ENCODE assay signal across 8 mouse cellular contexts in the genomic region with DNA sequence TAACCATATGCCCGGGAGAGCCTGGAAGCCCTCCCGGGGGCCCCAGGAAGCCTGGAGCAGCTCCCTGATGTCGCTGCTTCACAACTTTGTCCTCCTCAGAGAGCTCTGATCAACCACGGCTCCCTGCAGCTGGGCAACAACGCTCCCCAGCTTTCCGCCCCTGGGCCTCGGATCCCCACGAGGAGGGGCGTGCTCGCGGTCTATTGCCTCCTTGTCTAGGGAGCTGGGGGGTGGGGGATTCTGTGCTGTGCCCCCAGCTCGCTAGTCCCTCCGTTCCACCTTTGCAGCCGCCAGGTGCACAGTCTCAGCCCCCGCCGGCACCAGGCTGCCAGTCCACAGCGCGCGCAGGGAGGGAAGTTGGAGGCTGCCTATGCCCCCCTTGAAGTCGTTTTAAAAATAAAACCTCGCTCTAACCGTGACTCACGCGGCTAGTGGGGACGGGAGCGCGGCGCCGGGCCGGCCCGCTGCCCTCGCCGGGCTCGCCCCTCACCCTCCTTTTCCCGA. TPM values are rescaled to one million over a fixed set of nuclear protein-coding genes. Genes with fewer than 3 reads are reported as not detected.
A peak's percentile ranks its signal among the peaks of the same experiment; 100 is the strongest.
DNase-seq lines count a peak whose midpoint lies in the region; ATAC-seq and TF ChIP-seq lines count a peak whose summit lies in the region.

No protein-coding gene starts in this region.

- peak overlapping the region; percentile 57 for H3K4me3 ChIP-seq in liver, adult 2 months (ENCODE audit: insufficient read depth, low read depth, low read length)
- H3K4me3 ChIP-seq in hindbrain, embryonic 11.5 days (ENCODE audit: low read depth, low read length), result peak overlapping the region; percentile 65
- H3K4me3 ChIP-seq in midbrain, embryonic 11.5 days (ENCODE audit: low read depth, low read length), result peak overlapping the region; percentile 73

- 0 out of 2 replicates have a peak, but pooled peaks cover 4% of the 10 kb centered on the region for H3K79me2 ChIP-seq in liver, adult 2 months (ENCODE audit: control insufficient read depth, insufficient read depth, low read length)

- H3K4me1 ChIP-seq in liver, adult 2 months (ENCODE audit: control insufficient read depth, insufficient read depth, low read length), result peaks cover 1% of the 10 kb centered on the region
- peaks cover 14% of the 10 kb centered on the region for H3K4me1 ChIP-seq in hindbrain, embryonic 11.5 days (replicated peaks; ENCODE audit: control insufficient read depth, insufficient read depth, low read length)
- peaks cover 30% of the 10 kb centered on the region for H3K4me1 ChIP-seq in midbrain, embryonic 11.5 days (ENCODE audit: control insufficient read depth, insufficient read depth, low read length)

- TF ChIP-seq CTCF in liver, adult 2 months (IDR thresholded peaks at IDR 0.05; ENCODE audit: low read depth, low read length), result no peak

- H3K9me3 ChIP-seq in hindbrain, embryonic 11.5 days (ENCODE audit: control insufficient read depth, low read length), result no peaks in the 10 kb centered on the region
- no peaks in the 10 kb centered on the region for H3K9me3 ChIP-seq in midbrain, embryonic 11.5 days (ENCODE audit: control insufficient read depth, low read length)

- TF ChIP-seq POLR2A in liver, adult 2 months (IDR thresholded peaks at IDR 0.05; ENCODE audit: extremely low read depth, insufficient read depth, low read length), result no peak

- H3K36me3 ChIP-seq in liver, adult 2 months (ENCODE audit: control insufficient read depth, insufficient read depth, low read length), result no peaks in the 10 kb centered on the region
- H3K36me3 ChIP-seq in hindbrain, embryonic 11.5 days (ENCODE audit: control insufficient read depth, insufficient read depth, low read length), result no peaks in the 10 kb centered on the region
- H3K36me3 ChIP-seq in midbrain, embryonic 11.5 days (ENCODE audit: control insufficient read depth, insufficient read depth, low read length), result no peaks in the 10 kb centered on the region

- peak; percentile 8 for DNase-seq in CD4-positive, CD25-positive, alpha-beta regulatory T cell, adult 2 months (ENCODE audit: low read depth, low spot score)
- DNase-seq in liver, adult 2 months (ENCODE audit: extremely low read depth, low read depth, low spot score), result no peak
- DNase-seq in liver, result no peak
- DNase-seq in hindbrain, embryonic 11.5 days (ENCODE audit: low spot score), result no peak
- DNase-seq in midbrain, embryonic 11.5 days (ENCODE audit: low spot score, missing footprints), result peak; percentile 94
- DNase-seq in thymus, postnatal 10 days (ENCODE audit: low spot score in 2 of 2), result peak; percentile 59 to 64
- no peak for DNase-seq in gastrocnemius, postnatal 25 days

- WGBS in liver, adult 2 months, result 14% methylated on average over 31 of the region's 35 CpGs
- WGBS in hindbrain, embryonic 11.5 days, result under 1% methylated on average over 34 of the region's 35 CpGs
- WGBS in midbrain, embryonic 11.5 days, result under 1% methylated on average over 35 of the region's 35 CpGs

- H3K27me3 ChIP-seq in liver, adult 2 months (ENCODE audit: control insufficient read depth, insufficient read depth, low read length), result 0 out of 2 replicates have a peak, but pooled peaks cover 4% of the 10 kb centered on the region
- peaks cover 51% of the 10 kb centered on the region for H3K27me3 ChIP-seq in hindbrain, embryonic 11.5 days (ENCODE audit: control insufficient read depth, insufficient read depth, low read length)
- H3K27me3 ChIP-seq in midbrain, embryonic 11.5 days (ENCODE audit: control insufficient read depth, insufficient read depth, low read length), result peaks cover 32% of the 10 kb centered on the region

- no peak overlapping the region for H3K27ac ChIP-seq in liver, adult 2 months (replicated peaks; ENCODE audit: insufficient read depth, low read depth, low read length)
- no peak overlapping the region for H3K27ac ChIP-seq in hindbrain, embryonic 11.5 days (ENCODE audit: low read depth, low read length)
- no peak overlapping the region for H3K27ac ChIP-seq in midbrain, embryonic 11.5 days (ENCODE audit: low read depth, low read length)

- H3K4me2 ChIP-seq in hindbrain, embryonic 11.5 days (replicated peaks; ENCODE audit: low read depth, low read length), result peak overlapping the region; percentile 92
- peak overlapping the region; percentile 99 for H3K4me2 ChIP-seq in midbrain, embryonic 11.5 days

- no peak for ATAC-seq in CD4-positive, CD25-positive, alpha-beta regulatory T cell, adult 4 months
- ATAC-seq in hindbrain, embryonic 11.5 days (ENCODE audit: low FRiP score), result no peak
- no peak for ATAC-seq in midbrain, embryonic 11.5 days (ENCODE audit: low FRiP score)

- peak overlapping the region; percentile 58 for H3K9ac ChIP-seq in liver, adult 2 months (ENCODE audit: low read depth, low read length)
- peak overlapping the region; percentile 59 for H3K9ac ChIP-seq in hindbrain, embryonic 11.5 days (ENCODE audit: low read depth, low read length)
- peak overlapping the region; percentile 83 for H3K9ac ChIP-seq in midbrain, embryonic 11.5 days (ENCODE audit: low read length)

RNA-seq across cellular contexts. Expression of a gene that starts 41.2 kb away (rescaled TPM):
- 100 to 1,000 TPM; 157 to 198 TPM for polyA plus RNA-seq in CD4-positive, CD25-positive, alpha-beta regulatory T cell, adult 4 months (2017; shearing (Covaris generic))
- 39.5 and 43.3 TPM in 2 replicates for total RNA-seq in liver, adult 2 months (2014; rRNA removed)
- 55.9 and 61.2 TPM in 2 replicates for polyA plus RNA-seq in liver, adult 2 months (2012; rRNA removed)
- 246 and 250 TPM in 2 replicates for polyA plus RNA-seq in hindbrain, embryonic 11.5 days (2014; fragmentation: Nextera tagmentation; extraction: Ambion mirVana)
- polyA plus RNA-seq in midbrain, embryonic 11.5 days (2014; fragmentation: Nextera tagmentation; extraction: Ambion mirVana), result 241 and 252 TPM in 2 replicates
- 10 to 100 TPM; 48.4 to 48.5 TPM for total RNA-seq in gastrocnemius, postnatal 25 days (2021)

RNA-seq across cellular contexts. Expression of a gene that starts 52.5 kb away (rescaled TPM):
- polyA plus RNA-seq in CD4-positive, CD25-positive, alpha-beta regulatory T cell, adult 4 months (2017; shearing (Covaris generic)), result 100 to 1,000 TPM; 223 to 296 TPM
- total RNA-seq in liver, adult 2 months (2014; rRNA removed), result 252 and 362 TPM in 2 replicates
- 1,697 and 1,918 TPM in 2 replicates for polyA plus RNA-seq in liver, adult 2 months (2012; rRNA removed)
- polyA plus RNA-seq in hindbrain, embryonic 11.5 days (2014; fragmentation: Nextera tagmentation; extraction: Ambion mirVana), result 762 and 780 TPM in 2 replicates
- polyA plus RNA-seq in midbrain, embryonic 11.5 days (2014; fragmentation: Nextera tagmentation; extraction: Ambion mirVana), result 730 and 757 TPM in 2 replicates
- total RNA-seq in gastrocnemius, postnatal 25 days (2021), result 100 to 1,000 TPM; 101 to 120 TPM

RNA-seq across cellular contexts. Expression of a gene that starts 59.3 kb away (rescaled TPM):
- under 1 TPM in 1 of 2 experiments, not detected in 1; 0.22 TPM for polyA plus RNA-seq in CD4-positive, CD25-positive, alpha-beta regulatory T cell, adult 4 months (2017; shearing (Covaris generic))
- total RNA-seq in liver, adult 2 months (2014; rRNA removed), result 0.09 and 0.40 TPM in 2 replicates
- 0.27 and 0.31 TPM in 2 replicates for polyA plus RNA-seq in liver, adult 2 months (2012; rRNA removed)
- polyA plus RNA-seq in hindbrain, embryonic 11.5 days (2014; fragmentation: Nextera tagmentation; extraction: Ambion mirVana), result 4.6 and 5.6 TPM in 2 replicates
- polyA plus RNA-seq in midbrain, embryonic 11.5 days (2014; fragmentation: Nextera tagmentation; extraction: Ambion mirVana), result 7.5 and 8.2 TPM in 2 replicates
- total RNA-seq in gastrocnemius, postnatal 25 days (2021), result under 1 TPM; 0.31 to 0.35 TPM

Comparison
In these comparisons a context has a peak if more than half of its experiments do, and no peak if none do; other contexts are left out.
1. DNase-seq: peak in CD4-positive, CD25-positive, alpha-beta regulatory T cell, adult 2 months (single experiment), midbrain, embryonic 11.5 days (single experiment) and thymus, postnatal 10 days (2 of 2); none in liver, adult 2 months (single experiment), liver (single experiment), hindbrain, embryonic 11.5 days (single experiment) and gastrocnemius, postnatal 25 days (single experiment).
2. Peak in every context shown above with its lines, with median percentiles within 50 percentile points of each other: H3K4me3 ChIP-seq and H3K9ac ChIP-seq.